Mouse (Mus musculus): ENCODE measurements around the gene Eps15. TPM values are rescaled to one million over a fixed set of nuclear protein-coding genes. Genes with fewer than 3 reads are reported as not detected.
A peak's percentile ranks its signal among the peaks of the same experiment; 100 is the strongest.

Gene Eps15
- polyA plus RNA-seq, 1 experiment = 39.4 TPM

- Histone ChIP-seq H3K27ac (ENCODE audit: control insufficient read depth, insufficient read depth, low read depth, low read length) (no peak overlapping the region), H3K4me3 (ENCODE audit: control insufficient read depth, low read depth, low read length) (no peak overlapping the region), H3K36me3 (ENCODE audit: control insufficient read depth, insufficient read depth, low read length) (no peaks in the 10 kb centered on the region), H3K4me1 (ENCODE audit: control insufficient read depth, insufficient read depth, low read length) (no peaks in the 10 kb centered on the region; the same call in 1 of the 2 replicates), H3K27me3 (ENCODE audit: control insufficient read depth, insufficient read depth, low read length) (no peaks in the 10 kb centered on the region)
- no peak for TF ChIP-seq CTCF (IDR thresholded peaks at IDR 0.05; ENCODE audit: control insufficient read depth, insufficient read depth, insufficient replicate concordance, low read depth, low read length)
- no peak for TF ChIP-seq POLR2A (IDR thresholded peaks at IDR 0.05; ENCODE audit: control insufficient read depth, low read depth, low read length)
These were observed 24.7 kb upstream of the Eps15 start for GRCm38 (mm10) chr4:109255321-109255720.

- no peak overlapping the region for H3K4me3 ChIP-seq (ENCODE audit: control insufficient read depth, low read depth, low read length)
- H3K36me3 ChIP-seq (ENCODE audit: control insufficient read depth, insufficient read depth, low read length) = no peaks in the 10 kb centered on the region
- TF ChIP-seq CTCF (IDR thresholded peaks at IDR 0.05; ENCODE audit: control insufficient read depth, insufficient read depth, insufficient replicate concordance, low read depth, low read length) = no peak
- no peak for TF ChIP-seq POLR2A (IDR thresholded peaks at IDR 0.05; ENCODE audit: control insufficient read depth, low read depth, low read length)
- H3K27ac ChIP-seq (ENCODE audit: control insufficient read depth, insufficient read depth, low read depth, low read length) = peak overlapping the region; percentile 75; the same call in 1 of the 2 replicates
- H3K27me3 ChIP-seq (ENCODE audit: control insufficient read depth, insufficient read depth, low read length) = no peaks in the 10 kb centered on the region
- H3K4me1 ChIP-seq (ENCODE audit: control insufficient read depth, insufficient read depth, low read length) = no peaks in the 10 kb centered on the region; the same call in 1 of the 2 replicates
These were observed 24.2 kb upstream of the Eps15 start for GRCm38 (mm10) chr4:109255727-109256417.

GRCm38 (mm10) chr4:109256791-109257190 lies 23.3 kb upstream of the Eps15 start:
- Histone ChIP-seq H3K4me3 (ENCODE audit: control insufficient read depth, low read depth, low read length) (no peak overlapping the region), H3K27ac (ENCODE audit: control insufficient read depth, insufficient read depth, low read depth, low read length) (peak overlapping the region; percentile 29; the same call in 1 of the 2 replicates), H3K4me1 (ENCODE audit: control insufficient read depth, insufficient read depth, low read length) (no peaks in the 10 kb centered on the region; the same call in 1 of the 2 replicates), H3K27me3 (ENCODE audit: control insufficient read depth, insufficient read depth, low read length) (no peaks in the 10 kb centered on the region), H3K36me3 (ENCODE audit: control insufficient read depth, insufficient read depth, low read length) (no peaks in the 10 kb centered on the region)
- TF ChIP-seq POLR2A (IDR thresholded peaks at IDR 0.05; ENCODE audit: control insufficient read depth, low read depth, low read length) = no peak

- H3K27ac ChIP-seq (ENCODE audit: control insufficient read depth, insufficient read depth, low read depth, low read length) = no peak overlapping the region
- H3K36me3 ChIP-seq (ENCODE audit: control insufficient read depth, insufficient read depth, low read length) = no peaks in the 10 kb centered on the region
- no peaks in the 10 kb centered on the region; the same call in 1 of the 2 replicates for H3K4me1 ChIP-seq (ENCODE audit: control insufficient read depth, insufficient read depth, low read length)
- TF ChIP-seq CTCF (IDR thresholded peaks at IDR 0.05; ENCODE audit: control insufficient read depth, insufficient read depth, insufficient replicate concordance, low read depth, low read length) (no peak), POLR2A (IDR thresholded peaks at IDR 0.05; ENCODE audit: control insufficient read depth, low read depth, low read length) (no peak)
- H3K4me3 ChIP-seq (ENCODE audit: control insufficient read depth, low read depth, low read length) = no peak overlapping the region
- no peaks in the 10 kb centered on the region for H3K27me3 ChIP-seq (ENCODE audit: control insufficient read depth, insufficient read depth, low read length)
These were observed 22.4 kb upstream of the Eps15 start for GRCm38 (mm10) chr4:109257639-109258038.

GRCm38 (mm10) chr4:109262068-109262467 lies 18.0 kb upstream of the Eps15 start:
- no peak for TF ChIP-seq CTCF (IDR thresholded peaks at IDR 0.05; ENCODE audit: control insufficient read depth, insufficient read depth, insufficient replicate concordance, low read depth, low read length)
- TF ChIP-seq POLR2A (IDR thresholded peaks at IDR 0.05; ENCODE audit: control insufficient read depth, low read depth, low read length) = no peak
- Histone ChIP-seq H3K27me3 (ENCODE audit: control insufficient read depth, insufficient read depth, low read length) (no peaks in the 10 kb centered on the region), H3K4me1 (ENCODE audit: control insufficient read depth, insufficient read depth, low read length) (no peaks in the 10 kb centered on the region), H3K27ac (ENCODE audit: control insufficient read depth, insufficient read depth, low read depth, low read length) (no peak overlapping the region), H3K36me3 (ENCODE audit: control insufficient read depth, insufficient read depth, low read length) (no peaks in the 10 kb centered on the region), H3K4me3 (ENCODE audit: control insufficient read depth, low read depth, low read length) (no peak overlapping the region)

GRCm38 (mm10) chr4:109266056-109266455 lies 14.0 kb upstream of the Eps15 start:
- Histone ChIP-seq H3K4me3 (ENCODE audit: control insufficient read depth, low read depth, low read length) (no peak overlapping the region), H3K27ac (ENCODE audit: control insufficient read depth, insufficient read depth, low read depth, low read length) (no peak overlapping the region), H3K36me3 (ENCODE audit: control insufficient read depth, insufficient read depth, low read length) (no peaks in the 10 kb centered on the region), H3K4me1 (ENCODE audit: control insufficient read depth, insufficient read depth, low read length) (no peaks in the 10 kb centered on the region), H3K27me3 (ENCODE audit: control insufficient read depth, insufficient read depth, low read length) (no peaks in the 10 kb centered on the region)
- TF ChIP-seq CTCF (IDR thresholded peaks at IDR 0.05; ENCODE audit: control insufficient read depth, insufficient read depth, insufficient replicate concordance, low read depth, low read length) = no peak
- TF ChIP-seq POLR2A (IDR thresholded peaks at IDR 0.05; ENCODE audit: control insufficient read depth, low read depth, low read length) = no peak

- no peak overlapping the region for H3K4me3 ChIP-seq (ENCODE audit: control insufficient read depth, low read depth, low read length)
These were observed 13.3 kb upstream of the Eps15 start for GRCm38 (mm10) chr4:109266744-109267143.

More at GRCm38 (mm10) chr4:109266744-109267143, 13.3 kb upstream of the Eps15 start:
- Histone ChIP-seq H3K27me3 (ENCODE audit: control insufficient read depth, insufficient read depth, low read length) (no peaks in the 10 kb centered on the region), H3K36me3 (ENCODE audit: control insufficient read depth, insufficient read depth, low read length) (no peaks in the 10 kb centered on the region), H3K27ac (ENCODE audit: control insufficient read depth, insufficient read depth, low read depth, low read length) (no peak overlapping the region), H3K4me1 (ENCODE audit: control insufficient read depth, insufficient read depth, low read length) (no peaks in the 10 kb centered on the region)
- TF ChIP-seq CTCF (IDR thresholded peaks at IDR 0.05; ENCODE audit: control insufficient read depth, insufficient read depth, insufficient replicate concordance, low read depth, low read length) (no peak), POLR2A (IDR thresholded peaks at IDR 0.05; ENCODE audit: control insufficient read depth, low read depth, low read length) (no peak)

Data from testis, adult 2 months (tissue).